Mouse (Mus musculus): ENCODE results near the gene Ass1.

The Ass1 gene

GRCm38 (mm10) chr2:31489166-31489565 lies 19.2 kb downstream of the Ass1 start:
- no peak for DNase-seq (ENCODE audit: low spot score in 2 of 2)

- no peak for DNase-seq (ENCODE audit: low spot score in 2 of 2)
These were observed 20.5 kb downstream of the Ass1 start for GRCm38 (mm10) chr2:31490556-31490955.

DNA sequence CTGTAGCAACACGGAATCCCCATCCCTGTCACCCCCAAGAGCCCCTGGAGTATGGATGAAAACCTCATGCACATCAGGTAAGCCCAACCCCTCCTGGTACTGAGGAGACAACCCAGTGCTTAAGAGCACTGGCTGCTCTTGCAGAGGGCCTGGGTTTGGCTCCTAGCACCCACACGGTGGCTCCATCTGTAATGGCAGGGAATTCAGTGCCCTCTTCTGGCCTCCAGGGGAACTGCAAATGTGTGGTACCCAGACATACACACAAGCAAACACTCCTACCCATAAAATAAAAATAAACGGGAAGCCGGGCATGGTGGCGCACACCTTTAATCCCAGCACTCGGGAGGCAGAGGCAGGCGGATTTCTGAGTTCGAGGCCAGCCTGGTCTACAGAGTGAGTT lies 22.3 kb downstream of the Ass1 start:
- DNase-seq (ENCODE audit: low spot score in 2 of 2): no peak

- DNase-seq (ENCODE audit: low spot score in 2 of 2): no peak
These were observed 23.2 kb downstream of the Ass1 start for GRCm38 (mm10) chr2:31493243-31493642.

- DNase-seq (ENCODE audit: low spot score in 2 of 2): no peak
These were observed 24.3 kb downstream of the Ass1 start for GRCm38 (mm10) chr2:31494315-31494714.

DNA sequence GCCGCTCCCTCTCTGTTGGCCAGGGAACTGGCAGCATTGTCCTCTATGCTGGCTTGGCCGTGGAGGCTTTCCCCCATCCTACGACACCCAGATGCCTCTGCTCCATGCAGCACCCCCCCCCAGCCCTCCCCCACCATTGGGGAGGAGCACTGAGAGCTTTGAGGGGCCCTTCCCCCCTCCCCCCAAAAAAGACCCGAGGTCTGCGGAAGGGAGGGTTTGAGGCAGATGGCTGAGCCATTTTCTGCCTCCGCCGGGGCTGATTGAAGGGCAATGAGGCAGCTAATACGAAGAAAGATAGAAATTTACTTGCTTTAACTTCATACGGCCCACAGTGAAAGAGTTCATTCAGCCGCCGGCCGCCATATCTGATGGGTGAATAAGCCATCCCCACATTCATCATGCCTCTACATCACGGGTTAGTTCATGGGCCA lies 25.1 kb downstream of the Ass1 start:
- no peak for DNase-seq (ENCODE audit: low spot score in 2 of 2)

DNA sequence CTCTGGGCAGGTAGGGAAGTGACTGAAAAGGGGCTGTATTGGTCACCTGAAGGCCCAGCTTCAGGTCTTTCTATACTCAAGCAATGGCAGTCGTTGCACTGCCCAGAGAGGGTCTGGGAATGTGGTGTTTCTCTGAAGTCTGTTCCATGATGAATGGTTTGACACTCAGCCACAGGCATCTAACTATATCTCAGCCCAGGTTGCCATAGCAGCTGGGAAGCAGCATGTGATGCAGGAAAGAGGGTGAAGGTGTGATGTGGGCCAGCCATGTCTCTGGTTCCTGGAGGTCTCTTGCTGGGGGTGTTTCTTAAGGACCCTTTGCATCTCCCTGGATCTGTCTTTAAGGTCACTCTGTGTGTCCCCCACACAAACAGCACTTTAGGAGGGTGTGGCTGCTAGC lies 26.1 kb downstream of the Ass1 start:
- DNase-seq (ENCODE audit: low spot score in 2 of 2): no peak

DNA sequence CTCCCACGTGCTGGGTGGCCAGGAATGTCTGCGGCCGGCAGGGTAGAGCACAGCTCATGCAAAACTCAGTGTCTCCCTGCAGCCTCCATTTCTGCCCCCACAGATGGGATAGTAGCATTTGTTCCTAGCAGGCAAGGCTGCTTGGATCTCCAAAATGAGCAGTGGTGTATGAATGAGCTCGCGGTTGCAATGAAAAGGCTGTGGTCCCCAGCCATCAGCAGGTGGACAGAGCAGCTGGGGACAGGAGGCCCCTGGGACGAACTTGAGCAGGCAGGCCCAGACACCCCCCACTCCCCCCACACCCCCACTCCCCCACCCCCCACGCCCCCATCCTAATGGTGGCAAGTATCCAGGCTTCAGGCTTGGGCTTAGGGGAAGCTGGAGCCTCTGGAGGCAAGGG lies 27.1 kb downstream of the Ass1 start:
- DNase-seq (ENCODE audit: low spot score in 2 of 2): no peak

DNA sequence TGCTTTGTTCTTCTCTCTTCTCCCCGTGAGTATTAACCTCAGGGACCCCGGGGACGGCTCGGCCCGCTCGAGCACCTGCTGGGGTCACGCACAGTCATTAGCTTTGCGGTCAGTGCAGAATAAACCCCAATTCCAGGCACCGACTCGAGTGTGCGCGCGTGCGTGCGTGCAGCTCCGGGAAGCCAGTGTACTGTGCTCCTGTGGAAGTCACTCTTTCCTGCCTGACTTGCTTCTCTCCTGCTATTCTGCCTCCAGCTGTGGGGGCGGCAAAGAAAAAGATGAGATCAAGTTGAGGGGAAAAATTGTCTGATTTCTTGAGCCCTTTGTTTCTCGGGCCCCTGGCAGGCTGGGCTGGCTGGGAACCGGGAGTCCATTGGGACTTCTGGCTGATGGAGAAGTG lies 27.6 kb downstream of the Ass1 start:
- no peak for DNase-seq (ENCODE audit: low spot score in 2 of 2)

DNA sequence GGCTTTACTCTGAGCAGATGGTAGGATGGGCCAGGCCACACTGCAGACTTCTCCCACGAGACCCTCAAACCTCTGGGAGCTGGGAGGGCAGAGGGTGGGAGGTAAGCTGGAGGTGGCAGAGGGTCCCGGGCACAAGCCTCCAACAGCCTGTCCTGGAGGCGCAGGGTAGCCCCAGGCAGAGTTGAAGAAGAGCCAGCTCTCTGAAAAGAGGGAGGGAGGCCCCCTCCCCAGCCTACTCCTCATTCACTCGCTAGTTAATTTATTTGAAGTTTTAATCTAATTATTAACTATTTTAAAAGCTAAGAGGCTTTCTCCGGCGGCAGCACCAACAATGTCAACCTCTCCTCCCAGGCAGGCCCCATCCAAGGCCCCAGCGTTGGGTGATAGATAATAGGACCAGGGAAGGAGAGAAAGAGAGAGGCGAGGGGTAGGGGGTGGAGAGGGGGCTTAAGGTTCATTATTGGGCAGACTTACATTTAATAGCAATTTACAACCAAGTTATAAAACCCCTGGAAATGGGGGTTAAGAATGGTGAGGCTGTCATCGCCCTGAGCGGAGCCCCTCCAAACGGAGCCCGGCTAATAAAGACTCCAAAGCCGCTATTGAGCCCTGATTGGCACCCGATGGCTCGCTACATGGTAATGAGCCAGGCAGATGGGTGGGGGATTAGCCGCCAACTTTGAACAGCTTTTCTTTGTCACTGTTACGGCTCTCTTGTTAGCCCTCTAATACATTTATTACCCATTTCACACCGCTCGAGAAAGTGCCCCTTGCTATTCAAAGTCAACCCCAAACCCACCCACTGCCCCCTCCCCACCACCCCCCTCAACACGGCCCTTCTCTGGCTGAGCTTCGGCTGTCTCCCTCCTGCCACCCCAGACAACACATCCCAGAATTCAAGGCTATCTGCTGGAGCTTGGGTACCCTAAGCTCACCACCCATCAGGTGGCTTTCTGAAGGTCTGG lies 29.6 kb downstream of the Ass1 start:
- DNase-seq (ENCODE audit: low spot score in 2 of 2): no peak

GRCm38 (mm10) chr2:31500292-31501204 lies 30.5 kb downstream of the Ass1 start:
- DNase-seq (ENCODE audit: low spot score in 2 of 2): no peak

- no peak for DNase-seq (ENCODE audit: low spot score in 2 of 2)
These were observed 31.6 kb downstream of the Ass1 start for GRCm38 (mm10) chr2:31501448-31502130.

DNA sequence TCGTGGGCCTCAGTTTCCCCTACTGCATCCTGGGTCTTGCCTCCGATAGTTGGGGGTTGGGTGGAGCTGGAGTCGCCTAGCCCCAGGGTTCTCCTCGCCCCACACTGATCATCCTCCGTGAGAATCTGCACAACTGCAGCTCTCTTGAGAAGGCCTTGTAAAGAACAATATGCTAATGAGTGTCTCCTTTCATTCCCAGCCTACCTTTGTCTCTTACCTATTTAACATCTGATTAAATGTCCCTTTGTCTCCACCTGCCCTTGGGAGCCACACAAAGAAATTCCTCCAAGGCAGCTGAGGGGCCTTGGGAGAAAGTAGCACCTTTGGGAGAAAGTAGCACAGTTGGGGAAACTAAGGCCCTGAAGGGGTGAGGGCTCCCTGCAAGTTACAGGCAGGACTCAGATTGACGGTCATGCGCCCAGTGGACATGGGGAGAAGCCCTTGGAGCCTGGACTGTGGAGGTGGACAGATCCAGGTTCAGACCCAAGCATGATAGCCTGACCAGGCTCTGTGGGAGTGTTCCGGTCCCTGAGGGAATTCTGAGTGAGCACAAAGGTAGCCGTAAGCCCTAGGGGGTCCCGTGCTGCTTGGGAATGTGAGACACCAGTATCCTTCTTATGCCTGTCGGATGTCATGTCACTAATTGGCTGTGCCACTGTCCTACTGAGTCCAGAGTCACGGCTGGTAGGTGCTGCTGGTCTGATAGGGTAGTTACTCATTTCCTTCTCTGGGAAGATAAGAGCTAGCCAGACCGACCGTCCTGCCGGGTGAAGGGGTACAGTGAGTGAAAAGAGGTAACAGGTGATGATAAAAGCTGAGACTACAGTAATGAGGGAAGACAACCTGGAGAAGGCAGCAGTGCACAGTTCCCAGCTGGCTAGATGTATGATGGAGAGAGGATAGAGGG lies 32.9 kb downstream of the Ass1 start:
- DNase-seq (ENCODE audit: low spot score in 2 of 2): no peak

DNA sequence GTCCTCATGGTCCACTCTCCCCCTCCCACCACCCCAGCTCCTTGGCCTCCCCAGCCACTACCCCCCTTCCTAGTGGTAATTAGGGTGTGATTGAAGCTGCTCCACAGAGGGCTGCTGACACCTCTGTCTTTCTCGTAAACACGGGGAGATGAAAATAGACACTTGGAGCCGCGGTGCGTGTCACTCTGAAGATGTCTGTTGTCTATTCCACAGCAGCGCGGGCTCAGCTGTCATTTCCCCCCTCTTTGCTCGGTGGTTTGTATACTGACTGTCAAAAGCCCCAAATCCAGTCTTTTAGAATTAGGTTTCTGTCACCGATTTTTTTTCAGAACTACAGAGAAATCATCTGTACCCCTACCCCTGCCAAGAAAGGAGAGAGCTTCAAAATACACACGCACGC lies 35.5 kb downstream of the Ass1 start:
- DNase-seq (ENCODE audit: low spot score in 2 of 2): no peak

- DNase-seq (ENCODE audit: low spot score in 2 of 2): no peak
These were observed 38.8 kb downstream of the Ass1 start for GRCm38 (mm10) chr2:31508851-31509250.

DNA sequence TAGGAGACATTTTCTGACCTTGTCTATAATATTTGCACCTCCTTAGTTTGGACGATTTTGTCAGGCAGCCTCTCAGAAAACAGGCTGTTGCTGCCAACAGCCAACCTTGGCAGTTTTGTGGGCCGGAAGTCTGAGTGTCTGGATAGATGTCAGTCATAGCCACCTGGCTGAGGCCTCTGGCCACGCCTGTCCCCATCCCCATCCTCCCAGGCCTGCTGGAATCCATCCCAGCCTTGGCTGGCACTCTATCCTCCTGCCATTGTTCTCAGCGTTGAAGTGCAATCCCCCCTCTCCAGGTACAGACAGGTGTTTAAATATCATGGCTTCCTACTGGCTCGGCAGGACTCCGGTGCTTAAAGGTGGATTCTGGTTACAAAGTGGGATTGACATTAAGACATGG lies 41.3 kb downstream of the Ass1 start:
- DNase-seq (ENCODE audit: low spot score in 2 of 2): no peak

DNA sequence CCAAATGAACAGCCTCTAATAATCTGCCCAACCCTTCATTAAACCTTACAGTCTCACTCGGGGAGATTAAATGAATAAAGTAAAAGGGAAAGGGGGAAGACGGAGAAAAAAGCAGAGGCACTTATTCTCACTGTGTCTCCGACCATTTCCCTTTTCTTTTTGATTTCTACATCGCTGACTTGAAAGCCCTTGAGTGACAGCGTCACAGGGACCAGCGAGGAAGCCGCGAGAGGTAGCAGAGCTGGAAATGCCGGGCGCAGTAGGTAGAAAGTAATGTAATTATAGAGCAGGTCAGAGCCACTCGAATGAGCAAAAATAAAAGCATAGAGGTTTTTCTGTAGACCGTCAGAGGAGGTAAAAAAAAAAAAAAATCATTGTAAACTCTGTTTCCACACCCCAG lies 46.5 kb downstream of the Ass1 start:
- DNase-seq (ENCODE audit: low spot score in 2 of 2): no peak

GRCm38 (mm10) chr2:31521800-31522335 lies 51.9 kb downstream of the Ass1 start:
- DNase-seq (ENCODE audit: low spot score in 2 of 2): no peak

DNA sequence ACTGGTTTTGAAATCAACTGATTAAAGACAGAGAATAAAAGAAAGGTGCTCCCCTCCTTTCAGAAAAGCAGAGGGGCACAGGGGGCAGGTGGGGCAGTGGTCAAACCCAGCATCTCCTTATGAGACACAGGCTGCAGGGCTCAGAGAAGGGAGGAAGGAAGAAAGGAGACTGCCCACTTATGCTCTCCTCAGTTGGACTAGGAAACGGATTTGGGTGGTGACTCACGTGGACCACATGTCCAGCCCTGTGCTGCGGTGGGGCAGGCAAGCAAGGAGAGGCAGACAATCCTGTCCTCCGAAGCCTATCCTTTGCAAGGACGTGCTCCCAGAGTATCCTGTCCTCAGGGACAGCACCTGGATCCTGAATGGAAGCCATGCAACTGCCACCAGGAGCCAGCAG lies 54.6 kb downstream of the Ass1 start:
- no peak for DNase-seq (ENCODE audit: low spot score in 2 of 2)

- DNase-seq (ENCODE audit: low spot score in 2 of 2): no peak
These were observed 55.8 kb downstream of the Ass1 start for GRCm38 (mm10) chr2:31525778-31526177.

DNA sequence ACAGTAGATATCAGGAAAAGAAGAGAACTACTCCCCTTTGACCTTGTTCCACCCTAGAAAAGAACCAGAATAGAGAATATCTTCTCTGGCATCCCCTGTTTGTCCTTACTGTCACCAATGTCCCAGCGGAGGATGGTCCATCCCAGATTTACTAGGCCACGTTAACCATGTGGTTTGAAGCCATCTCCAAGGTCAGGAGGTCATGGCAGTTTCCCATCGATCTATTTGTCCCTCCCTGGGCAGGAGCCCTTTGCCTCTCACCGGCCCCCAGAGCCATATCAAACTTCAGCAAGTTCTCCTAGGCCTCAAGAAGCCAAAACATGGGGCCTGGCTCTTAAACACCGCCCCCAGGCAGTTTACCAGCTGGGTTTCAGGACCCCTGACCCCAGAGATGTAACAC lies 60.2 kb downstream of the Ass1 start:
- no peak for DNase-seq (ENCODE audit: low spot score in 2 of 2)

Data from heart, adult 9 months (tissue).